Mouse (Mus musculus): ENCODE measurements around the gene Smco1.

GRCm38 (mm10) chr16:32278396-32278795 lies 7.1 kb downstream of the Smco1 start:
- TF ChIP-seq CTCF (IDR thresholded peaks at IDR 0.05; ENCODE audit: low read depth, low read length) (no peak), GATA1 (IDR thresholded peaks at IDR 0.05; ENCODE audit: borderline replicate concordance, low read length) (no peak), POLR2AphosphoS5 (IDR thresholded peaks at IDR 0.05; ENCODE audit: insufficient replicate concordance, low read depth, low read length) (no peak)

Data from G1E (cell line).